Mouse (Mus musculus): Measurements from ENCODE around the gene Ypel2. TPM values are rescaled to one million over a fixed set of nuclear protein-coding genes. Genes with fewer than 3 reads are reported as not detected.

Gene Ypel2
- polyA plus RNA-seq, 1 experiment from 2014 or later = 7.7 TPM

GRCm38 (mm10) chr11:86958182-86958581 lies 35.3 kb downstream of the Ypel2 start:
- no peak overlapping the region for H3K4me2 ChIP-seq
- no peak overlapping the region for H3K4me3 ChIP-seq (replicated peaks)
- WGBS = 34% methylated on average over 6 of the region's 6 CpGs
- no peak for ATAC-seq (ENCODE audit: insufficient read depth, low FRiP score, low read depth)
- no peaks in the 10 kb centered on the region for H3K36me3 ChIP-seq
- no peak overlapping the region for H3K9ac ChIP-seq
- H3K27ac ChIP-seq = peak overlapping the region; percentile 76; the same call in 1 of the 2 replicates
- H3K27me3 ChIP-seq (replicated peaks) = no peaks in the 10 kb centered on the region
- no peaks in the 10 kb centered on the region for H3K9me3 ChIP-seq
- H3K4me1 ChIP-seq = peaks cover 77% of the 10 kb centered on the region

- no peaks in the 10 kb centered on the region for H3K27me3 ChIP-seq (replicated peaks)
- no peaks in the 10 kb centered on the region for H3K9me3 ChIP-seq
- no peak overlapping the region for H3K9ac ChIP-seq
- H3K4me1 ChIP-seq = peaks cover 68% of the 10 kb centered on the region
- H3K36me3 ChIP-seq = no peaks in the 10 kb centered on the region
- WGBS = 53% methylated on average over 2 of the region's 2 CpGs
- H3K4me3 ChIP-seq (replicated peaks) = no peak overlapping the region
- H3K27ac ChIP-seq = no peak overlapping the region
- ATAC-seq (ENCODE audit: insufficient read depth, low FRiP score, low read depth) = no peak
- no peak overlapping the region for H3K4me2 ChIP-seq
These were observed 37.1 kb downstream of the Ypel2 start for GRCm38 (mm10) chr11:86956363-86956762.

DNA sequence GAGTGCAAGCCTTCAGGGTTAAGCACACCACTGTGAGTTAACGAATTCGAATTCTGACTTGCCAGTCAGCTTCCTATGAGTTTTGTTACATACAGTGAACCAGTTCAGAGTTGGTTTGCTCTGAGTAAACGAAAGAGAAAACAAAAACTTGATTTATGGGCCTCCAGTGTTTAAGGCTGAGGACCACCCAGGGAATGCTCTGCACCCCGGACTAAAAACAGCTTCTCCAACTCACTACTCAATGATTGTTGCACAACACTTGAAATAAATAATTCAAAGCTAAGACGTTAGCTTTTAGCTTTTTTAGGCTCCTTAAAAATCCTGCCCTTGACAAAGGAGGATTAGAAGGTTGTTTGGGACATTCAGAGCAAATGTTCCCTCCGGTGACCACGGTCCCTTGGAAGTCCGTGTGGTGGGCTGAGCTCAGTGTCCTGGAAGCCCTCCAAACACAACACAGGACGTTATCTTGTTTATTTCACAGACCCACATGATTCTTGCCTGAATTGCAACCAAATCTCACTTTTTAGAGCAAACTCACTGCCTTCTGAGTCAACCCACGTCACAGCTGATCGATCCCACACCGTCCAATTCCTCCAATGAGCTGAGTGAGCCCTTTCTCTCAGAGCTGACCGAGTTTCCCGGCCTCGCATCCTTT lies 38.8 kb downstream of the Ypel2 start:
- no peak for ATAC-seq (ENCODE audit: insufficient read depth, low FRiP score, low read depth)
- Histone ChIP-seq H3K4me3 (replicated peaks) (no peak overlapping the region), H3K27ac (peak overlapping the region; percentile 61), H3K9me3 (no peaks in the 10 kb centered on the region), H3K27me3 (replicated peaks) (no peaks in the 10 kb centered on the region), H3K36me3 (no peaks in the 10 kb centered on the region), H3K9ac (no peak overlapping the region), H3K4me1 (peaks cover 57% of the 10 kb centered on the region), H3K4me2 (0 out of 2 replicates have a peak overlapping the region, but pooled peaks have one; percentile 13)
- 40% methylated on average over 15 of the region's 15 CpGs for WGBS

DNA sequence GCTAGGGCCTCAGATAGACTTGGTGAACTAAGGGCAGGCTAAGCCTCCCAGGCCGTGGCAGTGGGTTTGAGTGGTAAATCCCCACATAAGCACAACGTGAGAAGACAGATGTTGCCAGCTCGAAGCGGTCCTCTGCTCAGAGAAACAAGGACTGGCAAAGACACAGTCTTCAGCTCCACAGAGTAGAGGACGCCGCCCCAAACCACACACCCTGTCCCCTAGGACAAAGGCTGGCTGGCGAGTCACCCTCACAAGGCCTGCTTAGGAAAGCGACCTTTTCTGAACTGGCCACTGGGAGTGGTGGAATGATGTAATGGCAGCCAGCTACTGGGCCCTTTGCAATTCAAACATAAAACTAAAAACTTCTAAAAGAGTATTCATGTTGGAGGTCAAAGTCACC lies 40.4 kb downstream of the Ypel2 start:
- 74% methylated on average over 8 of the region's 8 CpGs for WGBS
- ATAC-seq (ENCODE audit: insufficient read depth, low FRiP score, low read depth) = no peak
- Histone ChIP-seq H3K4me3 (replicated peaks) (no peak overlapping the region), H3K4me1 (peaks cover 40% of the 10 kb centered on the region), H3K9ac (no peak overlapping the region), H3K9me3 (no peaks in the 10 kb centered on the region), H3K36me3 (no peaks in the 10 kb centered on the region), H3K4me2 (no peak overlapping the region), H3K27me3 (replicated peaks) (no peaks in the 10 kb centered on the region), H3K27ac (0 out of 2 replicates have a peak overlapping the region, but pooled peaks have one; percentile 31)

DNA sequence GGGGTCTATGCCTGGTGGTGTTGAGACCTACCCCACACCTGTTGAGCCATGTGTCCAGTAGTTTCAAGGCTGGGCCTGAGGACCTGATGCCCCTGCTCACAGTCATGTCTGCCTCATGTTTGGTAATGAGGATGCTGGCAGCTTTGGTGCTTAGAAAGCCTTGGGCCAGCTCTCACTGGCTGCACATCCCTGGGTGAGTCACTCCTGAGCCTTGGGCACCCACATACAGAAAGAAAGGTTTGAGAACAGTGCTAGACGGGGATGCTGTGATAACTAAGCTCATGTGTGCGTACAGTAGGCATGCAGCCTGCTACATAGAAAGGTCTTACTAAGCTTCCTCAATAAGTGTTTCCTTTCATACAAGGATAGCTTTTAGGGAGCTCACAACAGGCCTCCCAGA lies 40.8 kb downstream of the Ypel2 start:
- Histone ChIP-seq H3K9me3 (no peaks in the 10 kb centered on the region), H3K4me1 (peaks cover 37% of the 10 kb centered on the region), H3K9ac (no peak overlapping the region), H3K27me3 (replicated peaks) (no peaks in the 10 kb centered on the region), H3K36me3 (no peaks in the 10 kb centered on the region), H3K4me2 (no peak overlapping the region), H3K4me3 (replicated peaks) (no peak overlapping the region), H3K27ac (no peak overlapping the region)
- ATAC-seq (ENCODE audit: insufficient read depth, low FRiP score, low read depth) = no peak
- WGBS = 97% methylated on average over 2 of the region's 2 CpGs

DNA sequence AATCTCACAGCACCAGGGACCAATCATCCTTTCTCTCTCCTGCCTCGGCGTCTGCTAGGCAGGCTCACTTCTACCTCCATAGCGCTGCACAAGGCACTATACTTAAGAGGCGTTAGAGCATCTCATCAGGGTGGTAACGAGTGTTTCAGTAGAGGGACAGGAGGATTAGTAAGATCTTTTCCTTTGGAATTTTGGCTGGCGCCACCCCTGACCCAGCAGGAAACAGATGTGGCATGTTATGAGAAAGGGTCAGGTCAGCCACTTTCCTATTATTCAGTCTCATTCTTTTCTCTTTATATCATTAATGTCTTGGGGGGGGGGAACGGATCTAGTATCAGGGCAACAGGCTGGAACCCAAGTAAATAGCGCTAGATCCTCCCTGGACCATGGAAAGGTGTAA lies 41.8 kb downstream of the Ypel2 start:
- no peak for ATAC-seq (ENCODE audit: insufficient read depth, low FRiP score, low read depth)
- Histone ChIP-seq H3K9ac (no peak overlapping the region), H3K27ac (no peak overlapping the region), H3K36me3 (no peaks in the 10 kb centered on the region), H3K4me3 (replicated peaks) (no peak overlapping the region), H3K27me3 (replicated peaks) (no peaks in the 10 kb centered on the region), H3K4me1 (peaks cover 29% of the 10 kb centered on the region), H3K4me2 (no peak overlapping the region), H3K9me3 (no peaks in the 10 kb centered on the region)
- 79% methylated on average over 8 of the region's 8 CpGs for WGBS

GRCm38 (mm10) chr11:86950491-86950890 lies 43.0 kb downstream of the Ypel2 start:
- H3K4me1 ChIP-seq = peaks cover 20% of the 10 kb centered on the region; the same call in 1 of the 2 replicates
- ATAC-seq (ENCODE audit: insufficient read depth, low FRiP score, low read depth) = no peak

DNA sequence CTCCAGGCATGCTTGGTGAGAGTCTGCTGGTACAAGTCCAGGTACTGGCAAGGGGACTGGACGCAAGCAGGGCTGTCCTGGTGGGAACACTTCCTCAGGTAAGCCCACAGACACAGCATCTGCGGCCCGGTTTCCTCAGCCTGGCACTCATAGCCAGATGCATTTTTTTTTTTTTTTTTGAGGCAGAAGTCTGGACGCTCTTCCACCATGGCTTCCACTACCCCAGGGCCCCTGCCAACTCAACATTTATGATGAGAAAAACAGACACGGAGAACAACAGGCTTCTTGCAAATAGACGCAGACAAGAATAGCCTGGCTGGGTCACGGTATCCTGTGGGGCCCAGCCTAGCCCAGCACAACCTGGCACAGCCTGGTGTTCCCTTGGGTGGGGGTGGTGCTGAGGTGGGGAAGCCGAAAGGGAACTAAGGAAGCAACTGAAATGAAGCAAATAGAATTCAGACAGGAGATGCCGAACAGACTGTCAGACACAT lies 43.5 kb downstream of the Ypel2 start:
- Histone ChIP-seq H3K36me3 (no peaks in the 10 kb centered on the region), H3K4me3 (replicated peaks) (no peak overlapping the region), H3K27me3 (replicated peaks) (no peaks in the 10 kb centered on the region), H3K27ac (peak overlapping the region; percentile 71), H3K4me2 (no peak overlapping the region), H3K4me1 (peaks cover 20% of the 10 kb centered on the region), H3K9me3 (no peaks in the 10 kb centered on the region), H3K9ac (no peak overlapping the region)
- WGBS = 59% methylated on average over 9 of the region's 9 CpGs
- no peak for ATAC-seq (ENCODE audit: insufficient read depth, low FRiP score, low read depth)

More at GRCm38 (mm10) chr11:86950491-86950890, 43.0 kb downstream of the Ypel2 start:
- Histone ChIP-seq H3K9me3 (no peaks in the 10 kb centered on the region), H3K9ac (no peak overlapping the region), H3K27ac (peak overlapping the region; percentile 19; the same call in 1 of the 2 replicates), H3K36me3 (no peaks in the 10 kb centered on the region), H3K27me3 (replicated peaks) (no peaks in the 10 kb centered on the region), H3K4me2 (no peak overlapping the region), H3K4me3 (replicated peaks) (no peak overlapping the region)
- 58% methylated on average over 3 of the region's 3 CpGs for WGBS

DNA sequence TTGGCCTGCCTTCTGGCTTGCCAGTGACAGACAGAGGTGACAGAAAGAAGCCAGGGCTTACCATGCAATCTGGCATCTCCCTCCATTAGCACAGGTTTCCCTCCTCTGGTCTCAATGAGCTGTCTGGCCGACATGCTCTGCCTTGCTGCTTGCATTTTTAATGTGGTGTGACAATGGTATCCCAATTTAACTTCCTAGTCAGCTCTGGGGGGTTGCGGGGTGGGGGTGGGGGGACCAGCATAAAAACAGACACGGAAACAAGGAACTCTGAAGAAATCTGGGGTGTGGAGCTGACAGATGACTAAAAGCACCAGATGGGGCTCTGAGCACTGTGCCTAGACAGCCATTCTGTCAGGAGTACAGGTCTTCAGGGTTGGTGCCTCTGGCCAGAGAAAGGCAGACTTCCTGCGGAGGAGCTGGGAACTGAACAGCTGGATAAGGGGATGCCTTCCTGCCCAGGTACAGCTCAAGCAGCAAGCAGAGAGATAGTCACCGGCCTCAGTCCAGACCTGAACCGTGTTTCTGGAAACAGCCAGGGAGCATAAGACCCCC lies 46.8 kb downstream of the Ypel2 start:
- Histone ChIP-seq H3K9ac (no peak overlapping the region), H3K36me3 (no peaks in the 10 kb centered on the region), H3K9me3 (no peaks in the 10 kb centered on the region), H3K4me2 (no peak overlapping the region), H3K27ac (no peak overlapping the region), H3K4me1 (peaks cover 5% of the 10 kb centered on the region), H3K27me3 (replicated peaks) (no peaks in the 10 kb centered on the region), H3K4me3 (replicated peaks) (no peak overlapping the region)
- no peak for ATAC-seq (ENCODE audit: insufficient read depth, low FRiP score, low read depth)
- WGBS = 68% methylated on average over 6 of the region's 6 CpGs

DNA sequence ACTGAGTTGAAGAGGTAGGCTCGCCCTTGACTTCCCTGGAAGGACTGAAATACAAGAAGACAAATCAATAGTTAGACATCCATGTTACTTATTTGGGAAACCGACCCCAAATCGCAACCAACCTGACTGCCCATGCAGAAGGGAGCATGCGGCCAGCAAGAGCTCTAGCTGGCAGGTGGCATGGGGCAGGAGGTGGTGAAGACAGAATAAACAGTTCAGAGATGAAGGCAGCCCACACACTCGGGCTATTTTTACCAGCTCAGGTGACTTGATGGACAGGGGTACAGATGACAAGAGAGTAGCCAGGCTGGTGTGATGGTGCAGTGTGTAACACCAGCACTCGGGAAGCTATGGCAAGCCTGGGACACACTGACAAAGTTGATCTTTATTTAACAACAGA lies 47.6 kb downstream of the Ypel2 start:
- no peak overlapping the region for H3K4me3 ChIP-seq (replicated peaks)
- H3K36me3 ChIP-seq = no peaks in the 10 kb centered on the region
- H3K27ac ChIP-seq = no peak overlapping the region
- no peaks in the 10 kb centered on the region for H3K9me3 ChIP-seq
- 73% methylated on average over 6 of the region's 6 CpGs for WGBS
- no peak for ATAC-seq (ENCODE audit: insufficient read depth, low FRiP score, low read depth)
- no peak overlapping the region for H3K4me2 ChIP-seq
- no peaks in the 10 kb centered on the region for H3K27me3 ChIP-seq (replicated peaks)
- no peak overlapping the region for H3K9ac ChIP-seq
- H3K4me1 ChIP-seq = peaks cover 5% of the 10 kb centered on the region

- no peak overlapping the region for H3K9ac ChIP-seq
- ATAC-seq (ENCODE audit: insufficient read depth, low FRiP score, low read depth) = no peak
- peaks cover 5% of the 10 kb centered on the region for H3K4me1 ChIP-seq
- no peaks in the 10 kb centered on the region for H3K36me3 ChIP-seq
- H3K4me3 ChIP-seq (replicated peaks) = no peak overlapping the region
- H3K9me3 ChIP-seq = no peaks in the 10 kb centered on the region
- no peaks in the 10 kb centered on the region for H3K27me3 ChIP-seq (replicated peaks)
- WGBS = 56% methylated on average over 8 of the region's 8 CpGs
- H3K27ac ChIP-seq = no peak overlapping the region; the same call in 1 of the 2 replicates
- H3K4me2 ChIP-seq = no peak overlapping the region
These were observed 48.4 kb downstream of the Ypel2 start for GRCm38 (mm10) chr11:86945058-86945457.

GRCm38 (mm10) chr11:86944539-86944938 lies 49.0 kb downstream of the Ypel2 start:
- no peak for ATAC-seq (ENCODE audit: insufficient read depth, low FRiP score, low read depth)
- no peaks in the 10 kb centered on the region for H3K36me3 ChIP-seq
- H3K4me2 ChIP-seq = no peak overlapping the region
- no peaks in the 10 kb centered on the region for H3K9me3 ChIP-seq
- peak overlapping the region; percentile 22; the same call in 1 of the 2 replicates for H3K27ac ChIP-seq
- peaks cover 5% of the 10 kb centered on the region for H3K4me1 ChIP-seq
- H3K9ac ChIP-seq = no peak overlapping the region
- no peak overlapping the region for H3K4me3 ChIP-seq (replicated peaks)
- no peaks in the 10 kb centered on the region for H3K27me3 ChIP-seq (replicated peaks)
- 40% methylated on average over 8 of the region's 8 CpGs for WGBS

Data from stomach, embryonic 15.5 days (tissue).